Mouse (Mus musculus) CH12.LX (cell line): ENCODE measurements around the gene Gns.

ENCODE experiments used
- CTCF ChIP-seq, 2 experiments: IDR thresholded peaks in 1 of 2; conservative IDR thresholded peaks in 1 of 2; 2 replicates each; pipeline ENCODE4 v1.5.1; 2011 to 2012; ENCODE audit warnings: low read depth in 2 of 2, low read length in 2 of 2, improper control_type of control experiment in 1 of 2, inconsistent platforms in 1 of 2, mild to moderate bottlenecking in 1 of 2, moderate library complexity in 1 of 2
- EP300 ChIP-seq: IDR thresholded peaks from 2 replicates; pipeline ENCODE4 v1.6.1; 2011; ENCODE audit warnings: low read length, improper control_type of control experiment
- JUN ChIP-seq: IDR thresholded peaks from 2 replicates; pipeline ENCODE4 v1.6.1; 2011; ENCODE audit warnings: low read depth, mild to moderate bottlenecking, low read length, improper control_type of control experiment, moderate library complexity; ENCODE audit not compliant: insufficient read depth
- NRF1 ChIP-seq: IDR thresholded peaks from 2 replicates; pipeline ENCODE4 v1.6.1; 2014; ENCODE audit warnings: low read depth, mild to moderate bottlenecking, inconsistent platforms, low read length, improper control_type of control experiment, moderate library complexity
- UBTF ChIP-seq: IDR thresholded peaks from 2 replicates; pipeline ENCODE4 v1.6.1; 2012; ENCODE audit warnings: low read depth, mild to moderate bottlenecking, inconsistent platforms, low read length, improper control_type of control experiment, moderate library complexity
- ZKSCAN1 ChIP-seq: IDR thresholded peaks from 2 replicates; pipeline ENCODE4 v1.6.1; 2012; ENCODE audit warnings: low read depth, inconsistent platforms, low read length, improper control_type of control experiment, borderline replicate concordance
- ZNF384 ChIP-seq: IDR thresholded peaks from 2 replicates; pipeline ENCODE4 v1.6.1; 2012; ENCODE audit warnings: low read depth, low read length, improper control_type of control experiment, inconsistent platforms

GRCm38 (mm10) chr10:121436258-121436645 lies 71.4 kb downstream of the Gns start:
- no peak for TF ChIP-seq EP300
- TF ChIP-seq CTCF (conservative IDR thresholded peaks at IDR 0.05 in 1 of 2, IDR thresholded peaks at IDR 0.05 in 1 of 2; ENCODE audit: low read depth in 2 of 2, low read length in 2 of 2): no peak
- TF ChIP-seq JUN: no peak
- no peak for TF ChIP-seq UBTF
- peak; percentile 73 for TF ChIP-seq NRF1
- TF ChIP-seq ZKSCAN1: no peak
- TF ChIP-seq ZNF384: no peak
